Mouse (Mus musculus) hindbrain, embryonic 15.5 days (tissue): ENCODE measurements around the gene Dnajc21. TPM values are rescaled to one million over a fixed set of nuclear protein-coding genes. Genes with fewer than 3 reads are reported as not detected.
A peak's percentile ranks its signal among the peaks of the same experiment; 100 is the strongest.

ENCODE experiments used
- ATAC-seq: fragments of 200-750 bp; cut with Nextera tagmentation; 2 replicates; pipeline ENCODE4 v1.8.0; 2017; ENCODE audit warnings: low read depth, moderate number of reproducible peaks, moderate TSS enrichment; ENCODE audit not compliant: low FRiP score
- H3K27ac ChIP-seq: fragments of 300-500 bp; sonication (generic); replicated peaks from 2 replicates; pipeline ENCODE4 v1.5.1; 2015; ENCODE audit warnings: mild to moderate bottlenecking, inconsistent platforms
- H3K27me3 ChIP-seq: fragments of 300-500 bp; sonication (generic); 2 replicates; pipeline ENCODE4 v1.6.1; 2015; ENCODE audit warnings: control low read depth, inconsistent platforms
- H3K36me3 ChIP-seq: fragments of 300-500 bp; sonication (generic); 2 replicates; pipeline ENCODE4 v1.6.1; 2015; ENCODE audit warnings: control low read depth, inconsistent platforms
- H3K4me1 ChIP-seq: fragments of 300-500 bp; sonication (generic); replicated peaks from 2 replicates; pipeline ENCODE4 v1.6.1; 2015; ENCODE audit warnings: control low read depth, inconsistent platforms
- H3K4me2 ChIP-seq: fragments of 300-500 bp; sonication (generic); 2 replicates; pipeline ENCODE4 v1.6.1; 2015; ENCODE audit warnings: moderate library complexity, mild to moderate bottlenecking, inconsistent platforms
- H3K4me3 ChIP-seq: fragments of 300-500 bp; sonication (generic); 2 replicates; pipeline ENCODE4 v1.5.1; 2015; ENCODE audit warnings: mild to moderate bottlenecking, inconsistent platforms
- H3K9ac ChIP-seq: fragments of 300-500 bp; sonication (generic); 2 replicates; pipeline ENCODE4 v1.6.1; 2015; ENCODE audit warnings: inconsistent platforms
- H3K9me3 ChIP-seq: fragments of 300-500 bp; sonication (generic); 2 replicates; pipeline ENCODE4 v1.6.1; 2016; ENCODE audit warnings: control low read depth, inconsistent platforms
- WGBS: fragments of 180-500 bp; shearing (Covaris S2); methylation state at CpG from one replicate; pipeline ENCODE4 v1.1.7; 2015; 5-methylcytosine and 5-hydroxymethylcytosine counted together
- polyA plus RNA-seq: library from polyadenylated mRNA; unstranded; fragments of >200 nt; fragmentation: Nextera tagmentation; extraction: Ambion mirVana; gene quantifications from 2 replicates; pipeline ENCODE4 v1.2.1, GENCODE M21; 2015

Dnajc21 gene
- polyA plus RNA-seq, 1 experiment from 2014 or later = 13.6 TPM

DNA sequence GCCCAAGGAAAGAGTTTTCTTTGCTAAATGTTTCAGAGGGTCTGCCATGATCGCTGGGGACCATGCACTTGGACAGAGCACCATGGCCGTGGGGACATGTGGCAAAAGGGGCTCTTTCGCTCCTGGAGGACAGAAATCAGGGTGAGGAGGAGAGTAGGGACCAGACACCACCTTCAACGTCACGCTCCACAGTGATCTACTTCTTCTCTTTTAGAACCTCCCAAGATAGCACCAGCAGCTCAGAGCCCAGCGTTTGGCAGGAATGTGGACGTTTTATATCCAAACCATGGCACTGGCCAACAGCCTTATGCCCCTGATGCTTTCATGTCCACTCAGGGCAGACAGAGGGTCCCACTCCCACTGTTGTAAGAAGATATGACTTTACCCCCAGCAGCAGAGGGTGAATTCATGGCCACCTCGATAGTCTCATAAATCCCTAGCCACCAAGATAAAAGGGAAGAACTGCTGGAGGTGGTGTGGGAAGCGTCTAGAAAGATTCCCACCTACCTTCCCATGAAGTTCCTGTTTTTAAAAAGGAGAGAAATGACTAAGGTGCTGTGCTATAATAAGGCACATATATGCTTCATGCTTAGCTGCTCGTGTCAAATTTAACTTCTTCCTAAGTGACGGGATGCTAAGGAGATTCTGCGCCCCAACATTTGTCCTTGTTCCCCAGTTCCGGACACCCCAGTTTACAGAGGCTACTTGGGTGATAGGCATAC lies 43.6 kb downstream of the Dnajc21 start:
- 95% methylated on average over 13 of the region's 13 CpGs for WGBS

DNA sequence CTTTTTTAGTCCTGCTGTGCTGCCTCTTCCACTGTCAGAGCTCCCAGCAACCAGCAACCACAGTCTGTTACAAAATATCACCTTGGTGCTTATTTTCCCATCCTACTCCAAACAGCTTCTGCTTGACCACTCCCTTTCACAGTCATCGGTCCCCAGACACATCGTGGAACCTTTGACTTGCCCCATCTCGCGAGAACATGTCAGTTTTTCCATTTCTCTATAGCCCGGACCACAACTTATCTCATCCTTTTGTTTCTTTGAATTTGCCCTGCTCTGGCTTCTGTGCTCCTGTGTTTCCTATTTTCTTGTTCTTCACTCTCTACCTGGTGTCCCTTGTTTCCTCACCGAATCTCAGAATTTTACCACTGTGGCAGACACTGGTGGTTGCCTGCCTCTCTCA lies 44.2 kb downstream of the Dnajc21 start:
- H3K36me3 ChIP-seq = no peaks in the 10 kb centered on the region
- H3K4me3 ChIP-seq = no peak overlapping the region
- H3K9me3 ChIP-seq = no peaks in the 10 kb centered on the region
- H3K9ac ChIP-seq = no peak overlapping the region
- H3K27me3 ChIP-seq = no peaks in the 10 kb centered on the region
- H3K27ac ChIP-seq = no peak overlapping the region
- no peak overlapping the region for H3K4me2 ChIP-seq
- WGBS = 93% methylated on average over 6 of the region's 6 CpGs
- ATAC-seq = no peak
- H3K4me1 ChIP-seq = peaks cover 8% of the 10 kb centered on the region

More for the DNA sequence above, 43.6 kb downstream of the Dnajc21 start:
- ATAC-seq = no peak
- H3K27ac ChIP-seq = no peak overlapping the region
- no peak overlapping the region for H3K9ac ChIP-seq
- H3K27me3 ChIP-seq = no peaks in the 10 kb centered on the region
- peaks cover 4% of the 10 kb centered on the region for H3K4me1 ChIP-seq
- H3K9me3 ChIP-seq = no peaks in the 10 kb centered on the region
- no peaks in the 10 kb centered on the region for H3K36me3 ChIP-seq
- no peak overlapping the region for H3K4me3 ChIP-seq
- H3K4me2 ChIP-seq = no peak overlapping the region

GRCm38 (mm10) chr15:10421785-10422144 lies 48.6 kb downstream of the Dnajc21 start:
- ATAC-seq = peak; percentile 36; the same call in 1 of the 2 replicates
- 23% methylated on average over 1 of the region's 1 CpGs for WGBS
- Histone ChIP-seq H3K4me2 (no peak overlapping the region), H3K4me1 (peaks cover 8% of the 10 kb centered on the region), H3K4me3 (no peak overlapping the region), H3K36me3 (no peaks in the 10 kb centered on the region), H3K9me3 (no peaks in the 10 kb centered on the region), H3K27ac (no peak overlapping the region), H3K27me3 (no peaks in the 10 kb centered on the region), H3K9ac (no peak overlapping the region)

DNA sequence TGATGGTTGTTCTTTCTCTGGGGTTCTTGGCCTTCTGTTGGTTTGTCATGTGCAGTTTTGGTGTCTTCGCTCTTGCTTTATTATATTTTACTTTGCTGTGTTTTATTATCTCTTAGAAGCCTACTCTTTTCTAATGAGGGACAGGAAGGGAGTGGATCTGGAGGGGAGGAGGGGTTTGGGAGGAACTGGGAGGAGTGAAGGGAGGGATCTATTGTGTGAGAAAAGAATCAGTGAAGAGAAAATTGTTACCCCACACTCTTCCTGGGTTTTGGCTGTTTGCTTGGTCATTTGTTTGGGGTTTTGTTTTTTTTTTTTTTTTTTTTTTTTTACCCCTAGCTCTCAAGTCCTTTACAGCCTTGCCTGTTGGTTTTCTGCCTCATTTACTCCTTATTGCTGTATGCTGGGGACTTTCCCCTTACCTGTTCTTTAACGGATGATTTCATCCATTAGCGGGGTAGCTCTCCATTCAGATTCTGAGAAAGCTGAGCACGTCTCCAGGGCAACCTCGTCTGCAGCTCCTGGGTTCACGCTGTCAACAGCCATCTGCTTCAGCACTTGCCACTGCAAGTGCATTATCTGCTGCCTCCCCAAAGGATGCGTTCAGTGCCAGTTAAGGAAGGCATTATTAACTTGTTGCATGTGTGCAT lies 49.1 kb downstream of the Dnajc21 start:
- ATAC-seq = peak; percentile 85
- no peak overlapping the region for H3K4me2 ChIP-seq
- peaks cover 8% of the 10 kb centered on the region for H3K4me1 ChIP-seq
- H3K9ac ChIP-seq = no peak overlapping the region
- H3K27me3 ChIP-seq = no peaks in the 10 kb centered on the region
- no peak overlapping the region for H3K4me3 ChIP-seq
- H3K36me3 ChIP-seq = no peaks in the 10 kb centered on the region
- no peaks in the 10 kb centered on the region for H3K9me3 ChIP-seq
- H3K27ac ChIP-seq = no peak overlapping the region
- WGBS = 11% methylated on average over 7 of the region's 7 CpGs

DNA sequence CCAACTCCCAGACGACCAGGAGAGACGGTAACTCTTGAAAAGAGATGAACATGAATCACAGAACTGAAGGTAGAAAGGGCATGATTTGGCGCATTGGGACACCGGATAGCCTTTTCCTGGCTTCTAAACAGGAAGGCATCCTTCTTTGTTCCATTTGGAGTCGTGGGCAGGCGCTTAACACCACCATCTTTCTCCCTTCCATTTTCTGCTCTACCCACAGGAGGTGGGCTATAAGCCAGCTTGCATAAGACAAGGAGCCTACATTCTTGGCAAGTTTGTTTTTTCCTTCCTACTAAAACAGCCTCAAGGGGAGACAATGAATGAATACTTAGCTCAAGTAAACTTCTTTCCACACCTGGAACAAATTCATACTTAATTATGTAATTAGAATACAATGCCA lies 56.7 kb downstream of the Dnajc21 start:
- Histone ChIP-seq H3K27ac (no peak overlapping the region), H3K4me2 (no peak overlapping the region), H3K4me1 (no peaks in the 10 kb centered on the region), H3K27me3 (no peaks in the 10 kb centered on the region), H3K9ac (no peak overlapping the region), H3K4me3 (no peak overlapping the region), H3K36me3 (no peaks in the 10 kb centered on the region), H3K9me3 (no peaks in the 10 kb centered on the region)
- 87% methylated on average over 6 of the region's 6 CpGs for WGBS
- no peak for ATAC-seq

DNA sequence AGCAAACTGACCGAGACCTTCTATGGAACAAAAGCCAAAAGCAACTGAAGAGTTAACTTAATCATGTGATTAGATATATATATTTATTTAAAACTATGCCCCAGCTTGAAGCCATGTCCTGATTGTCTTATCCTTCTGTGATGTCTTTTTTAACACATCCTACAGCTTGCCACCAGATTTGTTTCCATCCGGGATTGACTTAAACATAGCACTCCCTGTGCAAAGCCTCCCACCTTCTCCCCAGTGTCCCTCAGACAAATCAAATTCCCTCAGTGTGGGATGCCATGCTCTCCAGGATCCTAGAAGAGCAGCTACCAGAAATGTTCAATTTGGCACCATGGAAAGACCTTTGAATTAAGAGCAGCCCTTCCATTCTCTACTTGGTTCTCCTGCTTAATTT lies 59.4 kb downstream of the Dnajc21 start:
- Histone ChIP-seq H3K9ac (no peak overlapping the region), H3K4me3 (no peak overlapping the region), H3K27me3 (no peaks in the 10 kb centered on the region), H3K9me3 (no peaks in the 10 kb centered on the region), H3K4me1 (no peaks in the 10 kb centered on the region), H3K4me2 (no peak overlapping the region), H3K36me3 (no peaks in the 10 kb centered on the region), H3K27ac (no peak overlapping the region)
- WGBS = 87% methylated on average over 2 of the region's 2 CpGs
- ATAC-seq = no peak

GRCm38 (mm10) chr15:10409842-10410241 lies 60.5 kb downstream of the Dnajc21 start:
- H3K9me3 ChIP-seq = no peaks in the 10 kb centered on the region
- H3K27me3 ChIP-seq = no peaks in the 10 kb centered on the region
- no peak overlapping the region for H3K4me3 ChIP-seq
- H3K9ac ChIP-seq = no peak overlapping the region
- H3K27ac ChIP-seq = no peak overlapping the region
- 86% methylated on average over 3 of the region's 3 CpGs for WGBS
- ATAC-seq = no peak
- H3K4me2 ChIP-seq = no peak overlapping the region
- no peaks in the 10 kb centered on the region for H3K36me3 ChIP-seq
- no peaks in the 10 kb centered on the region for H3K4me1 ChIP-seq

- 32% methylated on average over 3 of the region's 3 CpGs for WGBS
Observed at GRCm38 (mm10) chr15:10400415-10400814, 69.9 kb downstream of the Dnajc21 start.

DNA sequence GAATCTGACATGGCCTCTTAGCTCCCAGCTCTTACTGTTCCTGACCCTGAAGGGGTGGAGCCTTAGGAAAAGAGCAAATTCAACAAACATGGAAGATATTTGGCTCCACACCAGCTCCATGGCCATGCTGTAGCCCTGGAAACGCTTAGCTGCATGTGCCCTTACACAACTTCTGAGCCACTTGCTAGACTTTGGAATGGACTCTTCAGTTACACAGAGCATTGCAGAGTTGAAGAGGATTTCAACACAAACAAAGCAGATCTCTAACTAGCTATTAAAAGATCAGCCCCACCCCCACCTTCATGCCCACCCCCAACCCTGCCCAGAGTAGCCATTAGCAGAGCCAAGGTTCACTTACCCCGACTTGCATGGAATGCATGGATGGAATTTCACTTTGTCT lies 70.5 kb downstream of the Dnajc21 start:
- Histone ChIP-seq H3K27me3 (no peaks in the 10 kb centered on the region), H3K9me3 (no peaks in the 10 kb centered on the region), H3K4me2 (no peak overlapping the region), H3K27ac (no peak overlapping the region), H3K36me3 (no peaks in the 10 kb centered on the region), H3K4me1 (no peaks in the 10 kb centered on the region), H3K9ac (no peak overlapping the region), H3K4me3 (no peak overlapping the region)
- WGBS = 70% methylated on average over 2 of the region's 2 CpGs
- ATAC-seq = no peak

More at GRCm38 (mm10) chr15:10400415-10400814, 69.9 kb downstream of the Dnajc21 start:
- H3K9me3 ChIP-seq = no peaks in the 10 kb centered on the region
- no peaks in the 10 kb centered on the region for H3K36me3 ChIP-seq
- H3K4me3 ChIP-seq = no peak overlapping the region
- H3K27me3 ChIP-seq = no peaks in the 10 kb centered on the region
- no peaks in the 10 kb centered on the region for H3K4me1 ChIP-seq
- ATAC-seq = peak; percentile 34; the same call in 1 of the 2 replicates
- no peak overlapping the region for H3K27ac ChIP-seq
- no peak overlapping the region for H3K4me2 ChIP-seq
- H3K9ac ChIP-seq = no peak overlapping the region

Other genes with a start within 250 kb of the Dnajc21 start
- not detected in 2 replicates for gene Gm21973, start 145.1 kb downstream of the Dnajc21 start, polyA plus RNA-seq
- gene Agxt2, start 112.0 kb downstream of the Dnajc21 start, polyA plus RNA-seq = not detected in 2 replicates
- 45.0 and 50.1 TPM in 2 replicates for gene Brix1, start 15.4 kb upstream of the Dnajc21 start, polyA plus RNA-seq
- gene Rad1, start 15.5 kb upstream of the Dnajc21 start, polyA plus RNA-seq = 25.6 and 25.9 TPM in 2 replicates
- gene Ttc23l, start 88.2 kb upstream of the Dnajc21 start, polyA plus RNA-seq = not detected in 2 replicates
- gene Rai14, start 244.1 kb upstream of the Dnajc21 start, polyA plus RNA-seq = 10.9 and 15.7 TPM in 2 replicates